Mouse (Mus musculus): ENCODE results near the gene Ero1l.

Ero1l gene

GRCm38 (mm10) chr14:45318426-45319236 lies at the start of gene Ero1l:
Gene Ero1l, minus strand, starts transcription at chr14:45318771.
- peak; percentile 54 to 81 for DNase-seq (ENCODE audit: low spot score in 2 of 2)

GRCm38 (mm10) chr14:45365196-45365587 lies 46.6 kb upstream of the Ero1l start:
- DNase-seq (ENCODE audit: low spot score in 2 of 2): no peak

- DNase-seq (ENCODE audit: low spot score in 2 of 2): peak; percentile 23 to 66
Observed at GRCm38 (mm10) chr14:45364211-45365195, 45.9 kb upstream of the Ero1l start.

- peak; percentile 94 to 96 for DNase-seq (ENCODE audit: low spot score in 2 of 2)
Observed at GRCm38 (mm10) chr14:45350931-45351859, 32.6 kb upstream of the Ero1l start, which contains the start of gene Styx. Gene Styx, plus strand, starts transcription at chr14:45351093.

- DNase-seq (ENCODE audit: low spot score in 2 of 2): peak; percentile 77 to 93
Observed at GRCm38 (mm10) chr14:45329589-45330181, 11.1 kb upstream of the Ero1l start, which contains the start of gene Psmc6. Gene Psmc6, plus strand, starts transcription at chr14:45329788.

GRCm38 (mm10) chr14:45329018-45329588 lies 10.5 kb upstream of the Ero1l start:
- DNase-seq (ENCODE audit: low spot score in 2 of 2): no peak

GRCm38 (mm10) chr14:45328072-45328713 lies 9.6 kb upstream of the Ero1l start:
- DNase-seq (ENCODE audit: low spot score in 2 of 2): no peak

- DNase-seq (ENCODE audit: low spot score in 2 of 2): peak in 1 of 2 experiments; percentile 31
Observed at GRCm38 (mm10) chr14:45325471-45325870, 6.9 kb upstream of the Ero1l start.

- no peak for DNase-seq (ENCODE audit: low spot score in 2 of 2)
Observed at GRCm38 (mm10) chr14:45323320-45323719, 4.7 kb upstream of the Ero1l start.

GRCm38 (mm10) chr14:45322450-45322849 lies 3.9 kb upstream of the Ero1l start:
- DNase-seq (ENCODE audit: low spot score in 2 of 2): no peak

GRCm38 (mm10) chr14:45321622-45322021 lies 3.1 kb upstream of the Ero1l start:
- DNase-seq (ENCODE audit: low spot score in 2 of 2): no peak

GRCm38 (mm10) chr14:45321067-45321466 lies 2.5 kb upstream of the Ero1l start:
- DNase-seq (ENCODE audit: low spot score in 2 of 2): no peak

- no peak for DNase-seq (ENCODE audit: low spot score in 2 of 2)
Observed at GRCm38 (mm10) chr14:45320111-45320510, 1.5 kb upstream of the Ero1l start.

GRCm38 (mm10) chr14:45319237-45319610 lies 653 bp upstream of the Ero1l start:
- no peak for DNase-seq (ENCODE audit: low spot score in 2 of 2)

GRCm38 (mm10) chr14:45317921-45318411 lies 605 bp downstream of the Ero1l start:
- DNase-seq (ENCODE audit: low spot score in 2 of 2): no peak

GRCm38 (mm10) chr14:45316927-45317326 lies 1.6 kb downstream of the Ero1l start:
- DNase-seq (ENCODE audit: low spot score in 2 of 2): no peak

GRCm38 (mm10) chr14:45310101-45310500 lies 8.5 kb downstream of the Ero1l start:
- DNase-seq (ENCODE audit: low spot score in 2 of 2): no peak

- DNase-seq (ENCODE audit: low spot score in 2 of 2): no peak
Observed at GRCm38 (mm10) chr14:45309646-45310045, 8.9 kb downstream of the Ero1l start.

- DNase-seq (ENCODE audit: low spot score in 2 of 2): no peak
Observed at GRCm38 (mm10) chr14:45307630-45308328, 10.8 kb downstream of the Ero1l start.
